Mouse (Mus musculus) adrenal gland, postnatal 25 days (tissue): ENCODE results near the gene Anxa7. TPM values are rescaled to one million over a fixed set of nuclear protein-coding genes. Genes with fewer than 3 reads are reported as not detected.

Source experiments
- DNase-seq: peaks from one replicate; pipeline ENCODE4 v3.0.0; 2021; ENCODE audit warnings: mixed read lengths
- total RNA-seq: library from RNA; stranded (reverse); gene quantifications from 2 replicates; pipeline ENCODE4 v1.2.3, GENCODE M21; 2021

Gene Anxa7
- total RNA-seq, 1 experiment from 2014 or later, result 114 TPM

GRCm38 (mm10) chr14:20432420-20432819, 47.5 kb downstream of the Anxa7 start:
- no peak for DNase-seq

- no peak for DNase-seq
Measured at GRCm38 (mm10) chr14:20431726-20432125, 48.2 kb downstream of the Anxa7 start.

- DNase-seq, result no peak
Measured at GRCm38 (mm10) chr14:20429833-20430232, 50.1 kb downstream of the Anxa7 start.

- DNase-seq, result no peak
Measured at GRCm38 (mm10) chr14:20428593-20428992, 51.3 kb downstream of the Anxa7 start.

GRCm38 (mm10) chr14:20423046-20423445, 56.9 kb downstream of the Anxa7 start:
- no peak for DNase-seq

- DNase-seq, result no peak
Measured at GRCm38 (mm10) chr14:20422257-20422656, 57.7 kb downstream of the Anxa7 start.

Other genes starting within 250 kb of the Anxa7 start
- not detected in 2 replicates for gene Kcnk16, start 210.9 kb downstream of the Anxa7 start, total RNA-seq
- gene Nudt13, start 185.4 kb downstream of the Anxa7 start, total RNA-seq, result 41.4 and 59.6 TPM in 2 replicates
- gene Ecd, start 132.0 kb downstream of the Anxa7 start, total RNA-seq, result 40.3 TPM in 2 replicates
- 40.0 and 44.5 TPM in 2 replicates for gene Fam149b, start 132.0 kb downstream of the Anxa7 start, total RNA-seq
- gene Dnajc9, start 91.2 kb downstream of the Anxa7 start, total RNA-seq, result 35.2 and 39.1 TPM in 2 replicates
- 51.0 and 53.3 TPM in 2 replicates for gene Mrps16, start 86.5 kb downstream of the Anxa7 start, total RNA-seq
- 0.90 and 2.6 TPM in 2 replicates for gene Cfap70, start 27.9 kb downstream of the Anxa7 start, total RNA-seq
- gene Mss51, start 16.8 kb upstream of the Anxa7 start, total RNA-seq, result 1.1 and 1.9 TPM in 2 replicates
- gene Ppp3cb, start 66.4 kb upstream of the Anxa7 start, total RNA-seq, result 61.0 and 70.9 TPM in 2 replicates
- 13.2 and 16.7 TPM in 2 replicates for gene Usp54, start 160.9 kb upstream of the Anxa7 start, total RNA-seq
- not detected in 2 replicates for gene Myoz1, start 176.4 kb upstream of the Anxa7 start, total RNA-seq
- gene Synpo2l, start 188.2 kb upstream of the Anxa7 start, total RNA-seq, result 0.18 TPM in 1 of 2 replicates, not detected in the other
- 119 and 125 TPM in 2 replicates for gene Sec24c, start 194.2 kb upstream of the Anxa7 start, total RNA-seq
- 18.0 and 22.5 TPM in 2 replicates for gene Fut11, start 214.8 kb upstream of the Anxa7 start, total RNA-seq
- gene Chchd1, start 222.9 kb upstream of the Anxa7 start, total RNA-seq, result 70.4 and 90.7 TPM in 2 replicates
- 116 and 146 TPM in 2 replicates for gene Zswim8, start 227.4 kb upstream of the Anxa7 start, total RNA-seq